Mouse (Mus musculus) liver, adult 2 months (tissue): ENCODE data around the gene Cyp27b1. TPM values are rescaled to one million over a fixed set of nuclear protein-coding genes. Genes with fewer than 3 reads are reported as not detected.

Experiments used
- DNase-seq: peaks from one replicate; pipeline ENCODE4 v3.0.0-alpha.2; 2011; ENCODE audit warnings: low read depth, low spot score; ENCODE audit errors: extremely low read depth
- H3K27ac ChIP-seq: fragments of 200-500 bp; replicated peaks from 2 replicates; pipeline ENCODE4 v1.5.1; 2012; ENCODE audit warnings: low read depth, mild to moderate bottlenecking, control low read depth, inconsistent platforms, low read length; ENCODE audit not compliant: insufficient read depth
- H3K27me3 ChIP-seq: fragments of 200-500 bp; 2 replicates; pipeline ENCODE4 v1.6.1; 2012; ENCODE audit warnings: mild to moderate bottlenecking, moderate library complexity, low read length, inconsistent platforms; ENCODE audit not compliant: control insufficient read depth, insufficient read depth
- H3K36me3 ChIP-seq: fragments of 200-500 bp; 2 replicates; pipeline ENCODE4 v1.6.1; 2012; ENCODE audit warnings: low read length, inconsistent platforms; ENCODE audit not compliant: control insufficient read depth, insufficient read depth
- H3K4me1 ChIP-seq: fragments of 200-500 bp; 2 replicates; pipeline ENCODE4 v1.6.1; 2011; ENCODE audit warnings: low read length; ENCODE audit not compliant: control insufficient read depth, insufficient read depth
- H3K4me3 ChIP-seq: fragments of 200-500 bp; 2 replicates; pipeline ENCODE4 v1.5.1; 2011; ENCODE audit warnings: low read depth, mild to moderate bottlenecking, control low read depth, low read length, moderate library complexity; ENCODE audit not compliant: insufficient read depth
- H3K79me2 ChIP-seq: fragments of 200-500 bp; 2 replicates; pipeline ENCODE4 v1.6.1; 2012; ENCODE audit warnings: inconsistent platforms, mild to moderate bottlenecking, low read length, moderate library complexity; ENCODE audit not compliant: control insufficient read depth, insufficient read depth
- H3K9ac ChIP-seq: fragments of 200-500 bp; 2 replicates; pipeline ENCODE4 v1.6.1; 2012; ENCODE audit warnings: low read depth, mild to moderate bottlenecking, control low read depth, inconsistent platforms, low read length
- CTCF ChIP-seq: fragments of 200-500 bp; IDR thresholded peaks from 2 replicates; pipeline ENCODE4 v1.5.1; 2011; ENCODE audit warnings: low read depth, low read length, control low read depth
- POLR2A ChIP-seq: fragments of 200-500 bp; IDR thresholded peaks from 2 replicates; pipeline ENCODE4 v1.6.1; 2011; ENCODE audit warnings: low read length, control low read depth; ENCODE audit not compliant: insufficient read depth; ENCODE audit errors: extremely low read depth
- WGBS: fragments of 180-500 bp; shearing (Covaris S2); methylation state at CpG from one replicate; pipeline ENCODE4 v1.1.7; 2018; 5-methylcytosine and 5-hydroxymethylcytosine counted together
- polyA plus RNA-seq: library from polyadenylated mRNA; depleted of rRNA; stranded (reverse); fragments of >200 nt; gene quantifications from 2 replicates; pipeline ENCODE4 v1.2.3, GENCODE M21; 2012; rRNA removed
- total RNA-seq: library from RNA; depleted of rRNA; stranded (reverse); fragments of >200 nt; gene quantifications from 2 replicates; pipeline ENCODE4 v1.2.3, GENCODE M21; 2014; rRNA removed

The Cyp27b1 gene
- total RNA-seq (not detected in 2 replicates), polyA plus RNA-seq (0.05 TPM in 2 replicates)

DNA sequence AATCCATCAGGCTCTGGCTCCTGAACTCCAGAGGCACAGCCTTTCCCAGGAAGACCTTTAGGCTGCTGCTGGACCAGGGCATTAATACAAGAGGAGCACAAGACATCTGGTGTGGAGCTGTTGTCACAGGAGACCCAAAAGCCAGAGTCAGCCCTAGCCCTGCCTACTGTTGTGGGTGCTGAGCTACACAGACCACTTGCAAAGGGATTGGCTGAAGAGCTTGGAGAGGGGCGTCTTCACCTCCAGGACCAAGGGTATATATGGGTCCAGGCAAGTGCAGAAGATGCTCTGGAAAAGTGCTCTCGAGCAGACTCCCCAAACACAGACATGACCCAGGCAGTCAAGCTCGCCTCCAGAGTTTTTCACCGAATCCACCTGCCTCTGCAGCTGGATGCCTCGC lies at the start of gene Cyp27b1:
Cyp27b1 (plus strand) TSS at position 297 of the 400 bp plus-strand sequence.
- H3K79me2 ChIP-seq, result no peaks in the 10 kb centered on the region
- H3K27me3 ChIP-seq, result peaks cover 20% of the 10 kb centered on the region
- TF ChIP-seq CTCF (no peak), POLR2A (no peak)
- WGBS, result 38% methylated on average over 5 of the region's 5 CpGs
- H3K9ac ChIP-seq, result no peak within 1 kb of the TSS
- H3K4me3 ChIP-seq, result no peak within 1 kb of the TSS
- no peaks in the 10 kb centered on the region; the same call in 1 of the 2 replicates for H3K4me1 ChIP-seq
- no peaks in the 10 kb centered on the region for H3K36me3 ChIP-seq
- no peak within 1 kb of the TSS for H3K27ac ChIP-seq
- DNase-seq, result no peak

DNA sequence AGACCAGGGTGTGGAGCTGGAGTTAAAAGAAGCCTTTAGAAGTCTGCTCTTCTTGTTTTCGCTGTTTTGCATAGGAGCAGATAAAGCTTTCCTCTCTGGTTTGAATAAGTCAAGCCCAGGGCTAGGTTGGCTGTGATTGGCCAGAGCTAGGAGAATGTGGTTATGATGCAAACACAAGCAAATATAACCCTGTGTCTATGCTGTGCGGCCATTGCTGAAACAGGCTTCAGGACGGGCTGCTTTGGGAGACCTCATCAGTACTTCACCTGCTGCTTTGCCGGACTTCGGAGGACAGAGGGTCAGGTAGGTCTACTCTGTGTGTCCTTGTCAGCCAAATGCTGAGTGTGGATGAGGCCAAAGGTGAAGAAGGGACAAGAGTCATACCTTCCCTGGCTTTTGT lies 47.5 kb upstream of the Cyp27b1 start, which contains the start of gene Avil:
Avil (plus strand) TSS at position 181 of the 400 bp plus-strand sequence.
- peaks cover 9% of the 10 kb centered on the region; the same call in 1 of the 2 replicates for H3K36me3 ChIP-seq
- no peak within 1 kb of the TSS for H3K4me3 ChIP-seq
- H3K79me2 ChIP-seq, result no peaks in the 10 kb centered on the region
- peak; percentile 30 for DNase-seq
- TF ChIP-seq POLR2A (no peak), CTCF (no peak)
- H3K4me1 ChIP-seq, result peaks cover 3% of the 10 kb centered on the region; the same call in 1 of the 2 replicates
- H3K27me3 ChIP-seq, result no peaks in the 10 kb centered on the region
- H3K9ac ChIP-seq, result no peak within 1 kb of the TSS
- WGBS, result 33% methylated on average over 5 of the region's 5 CpGs
- H3K27ac ChIP-seq, result no peak within 1 kb of the TSS

DNA sequence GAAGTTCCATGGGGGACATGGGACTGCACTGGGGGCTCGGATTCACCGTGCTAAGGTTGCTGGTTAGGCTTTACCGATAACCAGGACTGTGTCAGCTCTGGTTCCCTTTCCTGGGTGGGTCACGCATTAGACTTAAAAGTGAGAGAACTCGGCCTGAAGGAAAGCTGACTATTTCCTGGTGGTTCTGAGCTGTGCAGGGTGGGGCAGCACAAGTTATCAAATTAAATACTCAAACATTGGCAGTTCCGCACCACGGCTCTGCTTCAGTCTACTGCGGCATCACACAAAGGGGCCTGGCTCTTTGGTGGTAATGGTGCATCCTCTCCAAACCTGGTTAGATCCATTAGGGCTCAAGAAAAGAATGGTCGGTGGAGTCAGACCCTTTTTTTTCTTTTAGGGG lies 46.8 kb upstream of the Cyp27b1 start:
- Histone ChIP-seq H3K27ac (no peak overlapping the region), H3K36me3 (peaks cover 9% of the 10 kb centered on the region; the same call in 1 of the 2 replicates)

DNA sequence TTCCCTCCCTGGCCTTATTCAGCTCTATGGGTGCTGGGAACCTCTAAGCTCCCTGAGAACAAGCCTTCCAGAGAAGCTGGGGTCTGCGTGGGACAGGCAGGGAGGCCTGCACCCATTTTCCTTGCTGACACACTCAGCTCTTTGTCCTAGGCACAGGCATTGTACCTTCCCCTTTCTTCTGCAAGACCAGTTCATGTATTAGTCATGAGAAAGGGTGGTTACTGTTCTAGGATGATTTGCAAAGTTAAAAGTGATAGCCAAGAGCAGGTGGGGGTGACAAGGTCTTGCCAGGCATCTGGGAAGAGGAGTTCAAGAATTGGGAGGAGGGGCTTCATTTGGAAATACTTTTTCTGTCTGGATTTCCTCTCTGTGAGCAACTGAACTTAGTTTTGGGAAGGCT lies 46.0 kb upstream of the Cyp27b1 start:
- DNase-seq, result no peak
- Histone ChIP-seq H3K79me2 (no peaks in the 10 kb centered on the region), H3K9ac (no peak overlapping the region), H3K4me3 (no peak overlapping the region), H3K27me3 (no peaks in the 10 kb centered on the region), H3K4me1 (peaks cover 3% of the 10 kb centered on the region; the same call in 1 of the 2 replicates), H3K27ac (no peak overlapping the region), H3K36me3 (peaks cover 9% of the 10 kb centered on the region; the same call in 1 of the 2 replicates)
- TF ChIP-seq POLR2A (no peak), CTCF (no peak)
- WGBS, result 87% methylated on average over 1 of the region's 1 CpGs

More for the DNA sequence above, 46.8 kb upstream of the Cyp27b1 start:
- Histone ChIP-seq H3K4me3 (no peak overlapping the region), H3K9ac (no peak overlapping the region), H3K4me1 (peaks cover 3% of the 10 kb centered on the region; the same call in 1 of the 2 replicates), H3K27me3 (no peaks in the 10 kb centered on the region), H3K79me2 (no peaks in the 10 kb centered on the region)
- no peak for DNase-seq
- WGBS, result 74% methylated on average over 9 of the region's 9 CpGs
- TF ChIP-seq POLR2A (no peak), CTCF (no peak)

DNA sequence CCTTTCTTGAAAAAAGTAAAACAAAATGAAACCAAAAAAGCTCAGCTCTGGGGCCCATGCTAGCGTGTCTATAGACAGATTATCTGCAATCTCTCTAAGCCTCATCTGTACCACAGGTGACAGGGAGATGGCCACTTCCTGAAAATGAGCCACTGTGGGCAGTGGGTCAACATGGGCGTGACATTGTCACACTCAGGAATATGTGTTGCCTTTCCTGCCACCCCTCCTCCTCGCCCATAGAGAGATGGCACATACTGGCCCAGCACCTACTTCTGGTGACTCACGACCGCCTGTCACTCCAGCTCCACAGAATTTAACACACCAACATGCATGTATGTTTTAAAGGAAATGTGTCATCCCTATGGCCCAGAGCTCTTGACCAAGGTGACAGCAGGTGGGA lies 45.3 kb upstream of the Cyp27b1 start:
- Histone ChIP-seq H3K4me1 (peaks cover 3% of the 10 kb centered on the region; the same call in 1 of the 2 replicates), H3K27me3 (no peaks in the 10 kb centered on the region), H3K36me3 (peaks cover 5% of the 10 kb centered on the region; the same call in 1 of the 2 replicates), H3K27ac (no peak overlapping the region), H3K9ac (no peak overlapping the region), H3K79me2 (no peaks in the 10 kb centered on the region), H3K4me3 (no peak overlapping the region)
- 80% methylated on average over 5 of the region's 5 CpGs for WGBS
- DNase-seq, result no peak
- TF ChIP-seq POLR2A (no peak), CTCF (no peak)

DNA sequence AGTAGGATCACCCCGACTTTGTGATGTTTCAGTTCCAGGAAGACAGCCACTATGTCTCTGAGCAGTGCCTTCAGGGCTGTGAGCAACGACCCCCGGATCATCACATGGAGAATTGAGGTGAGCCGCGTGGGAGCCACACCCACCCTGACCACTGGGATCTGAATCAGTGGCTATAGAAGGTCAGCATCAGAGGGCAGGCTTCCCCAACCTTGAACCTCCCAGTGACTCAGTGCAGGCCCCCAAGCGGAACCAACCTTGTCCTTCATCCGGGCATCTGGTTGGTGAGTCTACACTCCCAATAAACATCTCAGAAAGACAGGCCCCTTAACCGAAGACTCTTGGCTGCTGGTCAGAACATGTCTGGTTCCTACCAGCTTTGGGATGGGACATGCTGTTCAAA lies 44.7 kb upstream of the Cyp27b1 start:
- no peak overlapping the region for H3K27ac ChIP-seq
- peaks cover 3% of the 10 kb centered on the region; the same call in 1 of the 2 replicates for H3K4me1 ChIP-seq
- WGBS, result 86% methylated on average over 8 of the region's 8 CpGs
- no peaks in the 10 kb centered on the region for H3K27me3 ChIP-seq
- DNase-seq, result no peak
- no peak overlapping the region for H3K4me3 ChIP-seq
- H3K9ac ChIP-seq, result no peak overlapping the region
- 0 out of 2 replicates have a peak, but pooled peaks cover 2% of the 10 kb centered on the region for H3K36me3 ChIP-seq
- no peaks in the 10 kb centered on the region for H3K79me2 ChIP-seq
- TF ChIP-seq CTCF (no peak), POLR2A (no peak)
